Mouse (Mus musculus): ENCODE data around the gene Tpi1.

Tpi1 gene

GRCm38 (mm10) chr6:124813933-124814332 lies at the start of gene Tpi1:
TSS of gene Tpi1 (minus strand) at chr6:124814296.
- DNase-seq (ENCODE audit: low spot score), result peak; percentile 80

GRCm38 (mm10) chr6:124863125-124863657 lies 49.1 kb upstream of the Tpi1 start:
- DNase-seq (ENCODE audit: low spot score), result no peak

GRCm38 (mm10) chr6:124862406-124863124 lies 48.5 kb upstream of the Tpi1 start:
- no peak for DNase-seq (ENCODE audit: low spot score)

- no peak for DNase-seq (ENCODE audit: low spot score)
These were observed 47.7 kb upstream of the Tpi1 start for GRCm38 (mm10) chr6:124861802-124862201.

GRCm38 (mm10) chr6:124861266-124861665 lies 47.2 kb upstream of the Tpi1 start:
- no peak for DNase-seq (ENCODE audit: low spot score)

- DNase-seq (ENCODE audit: low spot score), result no peak
These were observed 46.4 kb upstream of the Tpi1 start for GRCm38 (mm10) chr6:124860511-124860910.

GRCm38 (mm10) chr6:124859725-124860124 lies 45.6 kb upstream of the Tpi1 start:
- DNase-seq (ENCODE audit: low spot score), result peak; percentile 58

- DNase-seq (ENCODE audit: low spot score), result no peak
These were observed 44.6 kb upstream of the Tpi1 start for GRCm38 (mm10) chr6:124858561-124859318.

- DNase-seq (ENCODE audit: low spot score), result no peak
These were observed 43.9 kb upstream of the Tpi1 start for GRCm38 (mm10) chr6:124857840-124858530.

GRCm38 (mm10) chr6:124856916-124857839 lies 43.1 kb upstream of the Tpi1 start, which contains the start of gene P3h3:
TSS of gene P3h3 (minus strand) at chr6:124857752.
- peak; percentile 56 for DNase-seq (ENCODE audit: low spot score)

- DNase-seq (ENCODE audit: low spot score), result no peak
These were observed 42.2 kb upstream of the Tpi1 start for GRCm38 (mm10) chr6:124856321-124856720.

- DNase-seq (ENCODE audit: low spot score), result no peak
These were observed 40.6 kb upstream of the Tpi1 start for GRCm38 (mm10) chr6:124854647-124855046.

GRCm38 (mm10) chr6:124850535-124850934 lies 36.4 kb upstream of the Tpi1 start:
- DNase-seq (ENCODE audit: low spot score), result no peak

- peak; percentile 92 for DNase-seq (ENCODE audit: low spot score)
These were observed 33.2 kb upstream of the Tpi1 start for GRCm38 (mm10) chr6:124847305-124847704.

GRCm38 (mm10) chr6:124840241-124841167 lies 26.4 kb upstream of the Tpi1 start, which contains the start of gene Gnb3:
TSS of gene Gnb3 (minus strand) at chr6:124840275.
- no peak for DNase-seq (ENCODE audit: low spot score)

- DNase-seq (ENCODE audit: low spot score), result no peak
These were observed 25.7 kb upstream of the Tpi1 start for GRCm38 (mm10) chr6:124839805-124840204.

- DNase-seq (ENCODE audit: low spot score), result no peak
These were observed 22.3 kb upstream of the Tpi1 start for GRCm38 (mm10) chr6:124836411-124836810.

GRCm38 (mm10) chr6:124835531-124835930 lies 21.4 kb upstream of the Tpi1 start:
- DNase-seq (ENCODE audit: low spot score), result no peak

GRCm38 (mm10) chr6:124834512-124835081 lies 20.5 kb upstream of the Tpi1 start:
- no peak for DNase-seq (ENCODE audit: low spot score)

- no peak for DNase-seq (ENCODE audit: low spot score)
These were observed 17.6 kb upstream of the Tpi1 start for GRCm38 (mm10) chr6:124831649-124832048.

Measured in ovary, postnatal 10 days (tissue).